23 mouse cellular contexts compared by ENCODE assay signal in the genomic region with DNA sequence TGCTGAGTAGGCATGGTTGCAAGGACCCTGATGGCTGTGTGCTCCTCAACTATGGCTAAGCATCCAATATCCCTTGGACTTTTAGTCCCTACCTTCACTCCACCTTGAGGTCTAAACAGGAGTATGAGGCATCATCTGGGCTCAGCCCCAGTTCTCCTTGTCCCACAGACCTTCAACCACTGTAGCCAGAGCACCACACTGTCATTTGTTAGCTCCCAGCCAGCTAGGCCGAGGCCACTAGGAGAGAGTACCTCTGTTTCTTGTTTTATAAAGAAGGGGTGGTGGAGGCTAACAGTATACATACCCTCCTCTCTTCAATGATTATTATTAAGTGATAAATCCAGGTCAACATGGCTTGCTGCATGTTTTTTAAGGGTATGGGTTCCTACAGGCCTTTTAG.
"Had no signal": no experiment of that assay in that cellular context is flagged by ENCODE, and none has a peak within 500 bp of the region (broad histone marks: within the 10 kb centered on the region; RNA-seq: fewer than 3 reads in every experiment).

No protein-coding gene starts in this region.

- H3K4me1 ChIP-seq: limb, embryonic 10.5 days; midbrain, embryonic 12.5 days; midbrain, embryonic 15.5 days; neural tube, embryonic 12.5 days; neural tube, embryonic 15.5 days had no signal

- ATAC-seq: intestine, postnatal 0 days; liver, postnatal 0 days; lung, postnatal 0 days; midbrain, embryonic 15.5 days had no signal

- H3K9ac ChIP-seq: limb, embryonic 13.5 days; liver, embryonic 14.5 days; liver, postnatal 0 days; lung, embryonic 14.5 days; midbrain, embryonic 12.5 days; midbrain, embryonic 15.5 days; neural tube, embryonic 12.5 days; neural tube, embryonic 15.5 days had no signal

- H3K36me3 ChIP-seq: midbrain, embryonic 15.5 days had no signal

- H3K4me2 ChIP-seq: limb, embryonic 13.5 days; lung, embryonic 14.5 days; midbrain, embryonic 12.5 days; midbrain, embryonic 15.5 days; neural tube, embryonic 12.5 days; neural tube, embryonic 15.5 days had no signal

- H3K9me3 ChIP-seq: limb, embryonic 10.5 days; limb, embryonic 13.5 days; midbrain, embryonic 12.5 days; midbrain, embryonic 15.5 days; neural tube, embryonic 12.5 days; neural tube, embryonic 15.5 days had no signal

- DNase-seq: kidney, adult 2 months; kidney, postnatal 10 days; layer of hippocampus, adult 9-11 months; liver; liver, postnatal 0 days; lung, embryonic 14.5 days; right cerebral cortex, adult 18-20 months; right cerebral cortex, postnatal 14 days; right cerebral cortex, postnatal 4 days; thymus, adult 18-20 months; thymus, postnatal 36 days had no signal

- H3K4me3 ChIP-seq: layer of hippocampus, adult 2 months; limb, embryonic 10.5 days; limb, embryonic 13.5 days; midbrain, embryonic 12.5 days; midbrain, embryonic 15.5 days; neural tube, embryonic 12.5 days; neural tube, embryonic 15.5 days had no signal

- H3K27ac ChIP-seq: layer of hippocampus, adult 2 months; limb, embryonic 10.5 days; limb, embryonic 13.5 days; liver, embryonic 14.5 days; macrophage; midbrain, embryonic 12.5 days; midbrain, embryonic 15.5 days; neural tube, embryonic 12.5 days; neural tube, embryonic 15.5 days; stomach, postnatal 0 days had no signal

- H3K27me3 ChIP-seq: limb, embryonic 13.5 days; midbrain, embryonic 12.5 days; midbrain, embryonic 15.5 days; neural tube, embryonic 12.5 days; neural tube, embryonic 15.5 days had no signal
